Mouse (Mus musculus) midbrain, embryonic 13.5 days (tissue): Measurements from ENCODE around the gene Atp8b4. TPM values are rescaled to one million over a fixed set of nuclear protein-coding genes. Genes with fewer than 3 reads are reported as not detected.

Experiments
- ATAC-seq: fragments of 200-750 bp; cut with Nextera tagmentation; 2 replicates; pipeline ENCODE4 v1.8.0; 2017; ENCODE audit warnings: mild to moderate bottlenecking, moderate TSS enrichment, moderate library complexity
- H3K27ac ChIP-seq: fragments of 300-500 bp; sonication (generic); 2 replicates; pipeline ENCODE4 v1.5.1; 2015; ENCODE audit warnings: inconsistent platforms, mild to moderate bottlenecking, moderate library complexity
- H3K27me3 ChIP-seq: fragments of 300-500 bp; sonication (generic); 2 replicates; pipeline ENCODE4 v1.6.1; 2015; ENCODE audit warnings: mild to moderate bottlenecking, inconsistent platforms
- H3K36me3 ChIP-seq: fragments of 300-500 bp; sonication (generic); 2 replicates; pipeline ENCODE4 v1.6.1; 2015; ENCODE audit warnings: mild to moderate bottlenecking, inconsistent platforms
- H3K4me1 ChIP-seq: fragments of 300-500 bp; sonication (generic); replicated peaks from 2 replicates; pipeline ENCODE4 v1.6.1; 2015; ENCODE audit warnings: inconsistent platforms
- H3K4me2 ChIP-seq: fragments of 300-500 bp; sonication (generic); replicated peaks from 2 replicates; pipeline ENCODE4 v1.6.1; 2015; ENCODE audit warnings: moderate library complexity, mild to moderate bottlenecking, inconsistent platforms
- H3K4me3 ChIP-seq: fragments of 300-500 bp; sonication (generic); replicated peaks from 2 replicates; pipeline ENCODE4 v1.5.1; 2015; ENCODE audit warnings: mild to moderate bottlenecking, inconsistent platforms
- H3K9ac ChIP-seq: fragments of 300-500 bp; sonication (generic); replicated peaks from 2 replicates; pipeline ENCODE4 v1.6.1; 2015; ENCODE audit warnings: mild to moderate bottlenecking, inconsistent platforms
- H3K9me3 ChIP-seq: fragments of 300-500 bp; sonication (generic); 2 replicates; pipeline ENCODE4 v1.6.1; 2016; ENCODE audit warnings: mild to moderate bottlenecking, inconsistent platforms
- WGBS: fragments of 180-500 bp; shearing (Covaris S2); methylation state at CpG from one replicate; pipeline ENCODE4 v1.1.7; 2015; 5-methylcytosine and 5-hydroxymethylcytosine counted together
- polyA plus RNA-seq: library from polyadenylated mRNA; unstranded; fragments of >200 nt; fragmentation: Nextera tagmentation; extraction: Ambion mirVana; gene quantifications from 2 replicates; pipeline ENCODE4 v1.2.1, GENCODE M21; 2015

Atp8b4 gene
- polyA plus RNA-seq, 1 experiment from 2014 or later: not detected

- H3K9me3 ChIP-seq: no peaks in the 10 kb centered on the region
- no peak overlapping the region for H3K4me3 ChIP-seq
- no peaks in the 10 kb centered on the region for H3K36me3 ChIP-seq
- H3K9ac ChIP-seq: no peak overlapping the region
- H3K27me3 ChIP-seq: no peaks in the 10 kb centered on the region
- ATAC-seq: no peak
- no peaks in the 10 kb centered on the region for H3K4me1 ChIP-seq
- H3K4me2 ChIP-seq: no peak overlapping the region
- no peak overlapping the region for H3K27ac ChIP-seq
- WGBS: 90% methylated on average over 8 of the region's 8 CpGs
These were observed 128.8 kb downstream of the Atp8b4 start for GRCm38 (mm10) chr2:126371634-126372033.

- H3K4me3 ChIP-seq: no peak overlapping the region
- H3K4me1 ChIP-seq: no peaks in the 10 kb centered on the region
- no peaks in the 10 kb centered on the region for H3K9me3 ChIP-seq
- H3K9ac ChIP-seq: no peak overlapping the region
- 67% methylated on average over 4 of the region's 4 CpGs for WGBS
- no peak for ATAC-seq
- no peak overlapping the region for H3K27ac ChIP-seq
- no peak overlapping the region for H3K4me2 ChIP-seq
- H3K27me3 ChIP-seq: no peaks in the 10 kb centered on the region
- no peaks in the 10 kb centered on the region for H3K36me3 ChIP-seq
These were observed 130.7 kb downstream of the Atp8b4 start for GRCm38 (mm10) chr2:126369815-126370214.

GRCm38 (mm10) chr2:126363745-126364725 lies 136.4 kb downstream of the Atp8b4 start:
- H3K9me3 ChIP-seq: no peaks in the 10 kb centered on the region
- ATAC-seq: no peak
- no peaks in the 10 kb centered on the region for H3K4me1 ChIP-seq
- no peaks in the 10 kb centered on the region for H3K36me3 ChIP-seq
- no peaks in the 10 kb centered on the region for H3K27me3 ChIP-seq
- no peak overlapping the region for H3K9ac ChIP-seq
- no peak overlapping the region for H3K4me3 ChIP-seq
- WGBS: 82% methylated on average over 14 of the region's 14 CpGs
- no peak overlapping the region for H3K27ac ChIP-seq
- no peak overlapping the region for H3K4me2 ChIP-seq

- Histone ChIP-seq H3K9ac (no peak overlapping the region), H3K4me1 (no peaks in the 10 kb centered on the region), H3K27ac (no peak overlapping the region), H3K4me3 (no peak overlapping the region), H3K9me3 (no peaks in the 10 kb centered on the region), H3K36me3 (no peaks in the 10 kb centered on the region), H3K27me3 (no peaks in the 10 kb centered on the region), H3K4me2 (no peak overlapping the region)
- 53% methylated on average over 7 of the region's 7 CpGs for WGBS
- peak; percentile 55; the same call in 1 of the 2 replicates for ATAC-seq
These were observed 137.3 kb downstream of the Atp8b4 start for GRCm38 (mm10) chr2:126363050-126363744.

GRCm38 (mm10) chr2:126361131-126361810 lies 139.2 kb downstream of the Atp8b4 start:
- Histone ChIP-seq H3K9me3 (no peaks in the 10 kb centered on the region), H3K4me2 (no peak overlapping the region), H3K36me3 (no peaks in the 10 kb centered on the region), H3K27me3 (no peaks in the 10 kb centered on the region), H3K9ac (no peak overlapping the region), H3K4me1 (no peaks in the 10 kb centered on the region), H3K27ac (no peak overlapping the region), H3K4me3 (no peak overlapping the region)
- ATAC-seq: no peak
- WGBS: 64% methylated on average over 21 of the region's 21 CpGs

- Histone ChIP-seq H3K4me1 (no peaks in the 10 kb centered on the region), H3K9ac (no peak overlapping the region), H3K4me2 (no peak overlapping the region), H3K9me3 (no peaks in the 10 kb centered on the region), H3K36me3 (no peaks in the 10 kb centered on the region), H3K4me3 (no peak overlapping the region), H3K27ac (no peak overlapping the region), H3K27me3 (no peaks in the 10 kb centered on the region)
- no peak for ATAC-seq
- WGBS: 47% methylated on average over 6 of the region's 6 CpGs
These were observed 139.8 kb downstream of the Atp8b4 start for GRCm38 (mm10) chr2:126360688-126361087.

- Histone ChIP-seq H3K4me1 (no peaks in the 10 kb centered on the region), H3K27me3 (no peaks in the 10 kb centered on the region), H3K27ac (no peak overlapping the region), H3K4me3 (no peak overlapping the region), H3K9ac (no peak overlapping the region), H3K9me3 (no peaks in the 10 kb centered on the region), H3K4me2 (no peak overlapping the region), H3K36me3 (no peaks in the 10 kb centered on the region)
- no peak for ATAC-seq
- 87% methylated on average over 3 of the region's 3 CpGs for WGBS
These were observed 140.5 kb downstream of the Atp8b4 start for GRCm38 (mm10) chr2:126359965-126360364.

GRCm38 (mm10) chr2:126359278-126359677 lies 141.2 kb downstream of the Atp8b4 start:
- no peak overlapping the region for H3K9ac ChIP-seq
- no peak for ATAC-seq
- no peak overlapping the region for H3K4me2 ChIP-seq
- H3K36me3 ChIP-seq: no peaks in the 10 kb centered on the region
- no peak overlapping the region for H3K4me3 ChIP-seq
- no peaks in the 10 kb centered on the region for H3K9me3 ChIP-seq
- no peaks in the 10 kb centered on the region for H3K27me3 ChIP-seq
- no peak overlapping the region for H3K27ac ChIP-seq
- no peaks in the 10 kb centered on the region for H3K4me1 ChIP-seq
- 97% methylated on average over 1 of the region's 1 CpGs for WGBS

GRCm38 (mm10) chr2:126358741-126359140 lies 141.7 kb downstream of the Atp8b4 start:
- no peaks in the 10 kb centered on the region for H3K27me3 ChIP-seq
- no peak overlapping the region for H3K9ac ChIP-seq
- no peaks in the 10 kb centered on the region for H3K4me1 ChIP-seq
- no peak overlapping the region for H3K4me3 ChIP-seq
- no peak overlapping the region for H3K4me2 ChIP-seq
- no peak overlapping the region for H3K27ac ChIP-seq
- no peaks in the 10 kb centered on the region for H3K9me3 ChIP-seq
- whole genome bisulfite sequencing: 94% methylated on average over 5 of the region's 5 CpGs
- no peak for ATAC-seq
- H3K36me3 ChIP-seq: no peaks in the 10 kb centered on the region

GRCm38 (mm10) chr2:126355259-126355658 lies 145.2 kb downstream of the Atp8b4 start:
- WGBS: 95% methylated on average over 2 of the region's 2 CpGs
- no peaks in the 10 kb centered on the region for H3K4me1 ChIP-seq
- H3K4me2 ChIP-seq: no peak overlapping the region
- no peak overlapping the region for H3K27ac ChIP-seq
- ATAC-seq: no peak
- no peaks in the 10 kb centered on the region for H3K36me3 ChIP-seq
- H3K9ac ChIP-seq: no peak overlapping the region
- H3K4me3 ChIP-seq: no peak overlapping the region
- H3K9me3 ChIP-seq: no peaks in the 10 kb centered on the region
- no peaks in the 10 kb centered on the region for H3K27me3 ChIP-seq

GRCm38 (mm10) chr2:126351811-126352210 lies 148.7 kb downstream of the Atp8b4 start:
- ATAC-seq: no peak
- Histone ChIP-seq H3K9me3 (no peaks in the 10 kb centered on the region), H3K27me3 (no peaks in the 10 kb centered on the region), H3K36me3 (no peaks in the 10 kb centered on the region), H3K27ac (no peak overlapping the region), H3K9ac (no peak overlapping the region), H3K4me2 (no peak overlapping the region), H3K4me3 (no peak overlapping the region), H3K4me1 (no peaks in the 10 kb centered on the region)
- WGBS: 84% methylated on average over 1 of the region's 1 CpGs
